Mouse (Mus musculus): ENCODE measurements around the gene Fastkd5.

DNA sequence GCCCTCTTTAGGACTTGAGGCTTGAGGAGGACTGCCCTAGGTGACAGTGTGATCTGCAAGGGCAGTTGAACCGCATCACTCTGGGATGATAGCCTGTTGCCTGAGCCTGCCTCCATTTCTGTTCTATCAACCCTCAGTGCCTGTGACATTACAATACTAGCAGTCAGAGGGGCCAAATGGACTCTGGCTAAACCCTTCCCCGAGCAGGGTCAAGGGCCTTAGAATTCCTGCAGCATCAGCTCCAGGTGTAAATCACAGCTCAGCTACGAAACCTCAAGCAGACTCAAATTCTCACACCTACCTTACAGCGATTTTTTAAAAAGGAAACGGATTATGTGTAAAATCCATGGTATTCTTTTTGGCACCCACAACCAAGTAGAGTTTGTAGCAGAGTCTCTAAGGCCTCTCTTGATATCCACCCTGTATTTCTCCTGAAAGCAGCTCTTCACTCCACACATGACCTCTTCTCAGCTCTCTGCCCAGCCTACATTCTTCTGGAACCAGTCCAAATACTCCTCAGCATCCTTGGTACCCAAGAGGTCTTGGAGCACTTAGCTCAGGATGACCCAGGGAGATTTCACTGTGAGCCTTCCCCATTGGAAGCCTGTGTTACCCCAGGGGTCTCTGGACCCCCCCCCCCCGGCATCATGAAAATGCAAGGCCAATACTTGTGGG lies 11.7 kb upstream of the Fastkd5 start:
- TF ChIP-seq CTCF (IDR thresholded peaks at IDR 0.05; ENCODE audit: borderline replicate concordance, extremely low read depth, insufficient read depth, insufficient read length), result no peak
- no peak for TF ChIP-seq POLR2A (IDR thresholded peaks at IDR 0.05; ENCODE audit: borderline replicate concordance, extremely low read depth, insufficient read depth, insufficient read length, poor library complexity, severe bottlenecking)
